ENCODE assay signal across 14 mouse cellular contexts in genomic region chr6:91619735-91620732, GRCm38 (mm10).
DNase-seq lines count a peak whose midpoint lies in the region; ATAC-seq and TF ChIP-seq lines count a peak whose summit lies in the region.
"Had no signal": no experiment of that assay in that cellular context is flagged by ENCODE, and none has a peak within 500 bp of the region (broad histone marks: within the 10 kb centered on the region; RNA-seq: fewer than 3 reads in every experiment).

No protein-coding gene starts in this region.

- no peak overlapping the region for H3K9ac ChIP-seq in heart, embryonic 11.5 days (ENCODE audit: low read depth, low read length)
- H3K9ac ChIP-seq in limb, embryonic 14.5 days (ENCODE audit: low read depth, low read length, severe bottlenecking) = no peak overlapping the region
- no peak overlapping the region for H3K9ac ChIP-seq in intestine, postnatal 0 days (ENCODE audit: low read depth, low read length)
- H3K9ac ChIP-seq: lung, embryonic 14.5 days; midbrain, embryonic 12.5 days had no signal

- DNase-seq in heart, embryonic 10.5 days (ENCODE audit: low spot score) = no peak
- DNase-seq in Muller cell, postnatal 12 days (ENCODE audit: inconsistent ontology term) = peak; percentile 78
- peak; percentile 84 for DNase-seq in gastrocnemius, postnatal 25 days
- peak; percentile 34 for DNase-seq in limb, embryonic 14.5 days (ENCODE audit: low spot score)
- no peak for DNase-seq in kidney, postnatal 14 days
- DNase-seq: adrenal gland, postnatal 14 days; embryo, embryonic 11 days; lung, embryonic 14.5 days; right cerebral cortex, adult 18-20 months had no signal

- no peak for TF ChIP-seq CTCF in intestine, postnatal 0 days (IDR thresholded peaks at IDR 0.05; ENCODE audit: low read depth)

- no peaks in the 10 kb centered on the region for H3K27me3 ChIP-seq in heart, embryonic 10.5 days (ENCODE audit: insufficient read depth, poor library complexity, severe bottlenecking)
- no peaks in the 10 kb centered on the region for H3K27me3 ChIP-seq in heart, embryonic 11.5 days (ENCODE audit: control insufficient read depth, insufficient read depth, low read length)
- H3K27me3 ChIP-seq in limb, embryonic 14.5 days (ENCODE audit: control insufficient read depth, insufficient read depth, low read length) = no peaks in the 10 kb centered on the region
- no peaks in the 10 kb centered on the region for H3K27me3 ChIP-seq in intestine, postnatal 0 days (replicated peaks; ENCODE audit: control insufficient read depth, insufficient read depth, low read length)
- H3K27me3 ChIP-seq: midbrain, embryonic 12.5 days; Patski had no signal

- no peak for ATAC-seq in heart, embryonic 11.5 days (replicated peaks; ENCODE audit: insufficient number of reproducible peaks, low FRiP score, low TSS enrichment)
- ATAC-seq in limb, embryonic 14.5 days (ENCODE audit: low FRiP score, low read depth) = peak; percentile 57; the same call in 1 of the 2 replicates
- ATAC-seq in CD4-positive, CD25-positive, alpha-beta regulatory T cell, adult 4 months = no peak
- no peak for ATAC-seq in intestine, postnatal 0 days
- ATAC-seq: Patski had no signal

- no peak for TF ChIP-seq POLR2A in limb, embryonic 14.5 days (IDR thresholded peaks at IDR 0.05; ENCODE audit: borderline replicate concordance, extremely low read depth, insufficient read depth, insufficient read length)

- no peak overlapping the region for H3K4me2 ChIP-seq in heart, embryonic 11.5 days
- H3K4me2 ChIP-seq in limb, embryonic 14.5 days (replicated peaks; ENCODE audit: low read depth, low read length, severe bottlenecking) = no peak overlapping the region
- H3K4me2 ChIP-seq in intestine, postnatal 0 days (replicated peaks; ENCODE audit: low read depth) = no peak overlapping the region
- H3K4me2 ChIP-seq: lung, embryonic 14.5 days; midbrain, embryonic 12.5 days had no signal

- no peaks in the 10 kb centered on the region for H3K36me3 ChIP-seq in heart, embryonic 10.5 days
- no peaks in the 10 kb centered on the region for H3K36me3 ChIP-seq in heart, embryonic 11.5 days (ENCODE audit: control insufficient read depth, insufficient read depth, low read length)
- no peaks in the 10 kb centered on the region for H3K36me3 ChIP-seq in limb, embryonic 14.5 days (ENCODE audit: control insufficient read depth, insufficient read depth, low read length)
- H3K36me3 ChIP-seq in intestine, postnatal 0 days (ENCODE audit: control insufficient read depth, insufficient read depth) = no peaks in the 10 kb centered on the region
- H3K36me3 ChIP-seq: midbrain, embryonic 12.5 days had no signal

- no peak overlapping the region for H3K4me3 ChIP-seq in heart, embryonic 10.5 days
- no peak overlapping the region for H3K4me3 ChIP-seq in heart, embryonic 11.5 days (ENCODE audit: low read depth, low read length)
- no peak overlapping the region for H3K4me3 ChIP-seq in limb, embryonic 14.5 days (replicated peaks; ENCODE audit: low read length)
- H3K4me3 ChIP-seq in intestine, postnatal 0 days (ENCODE audit: low read depth, low read length) = no peak overlapping the region
- H3K4me3 ChIP-seq: midbrain, embryonic 12.5 days had no signal

- peak overlapping the region; percentile 44; the same call in 1 of the 2 replicates for H3K27ac ChIP-seq in heart, embryonic 10.5 days
- H3K27ac ChIP-seq in heart, embryonic 11.5 days (ENCODE audit: low read depth, low read length) = no peak overlapping the region
- H3K27ac ChIP-seq in limb, embryonic 14.5 days (replicated peaks; ENCODE audit: low read depth, low read length) = no peak overlapping the region
- H3K27ac ChIP-seq in intestine, postnatal 0 days (ENCODE audit: low read depth, low read length) = no peak overlapping the region
- H3K27ac ChIP-seq: midbrain, embryonic 12.5 days had no signal

- 57% methylated on average over 13 of the region's 13 CpGs for WGBS in heart, embryonic 10.5 days
- WGBS in heart, embryonic 11.5 days (ENCODE audit: insufficient replicate concordance) = 52% methylated on average over 13 of the region's 13 CpGs
- 76% methylated on average over 13 of the region's 13 CpGs for WGBS in limb, embryonic 14.5 days
- WGBS in intestine, postnatal 0 days = 75% methylated on average over 13 of the region's 13 CpGs

- H3K4me1 ChIP-seq in heart, embryonic 10.5 days = peaks cover 42% of the 10 kb centered on the region
- H3K4me1 ChIP-seq in heart, embryonic 11.5 days (ENCODE audit: control insufficient read depth, insufficient read depth, low read length) = peaks cover 17% of the 10 kb centered on the region
- peaks cover 10% of the 10 kb centered on the region for H3K4me1 ChIP-seq in limb, embryonic 14.5 days (ENCODE audit: control insufficient read depth, insufficient read depth, low read length)
- H3K4me1 ChIP-seq in intestine, postnatal 0 days (replicated peaks; ENCODE audit: control insufficient read depth, insufficient read depth, low read length) = peaks cover 6% of the 10 kb centered on the region; the same call in 1 of the 2 replicates

- no peaks in the 10 kb centered on the region for H3K9me3 ChIP-seq in heart, embryonic 10.5 days
- H3K9me3 ChIP-seq in heart, embryonic 11.5 days (replicated peaks; ENCODE audit: control insufficient read depth, low read length) = no peaks in the 10 kb centered on the region
- no peaks in the 10 kb centered on the region for H3K9me3 ChIP-seq in limb, embryonic 14.5 days (ENCODE audit: control insufficient read depth, low read length)
- H3K9me3 ChIP-seq in intestine, postnatal 0 days (ENCODE audit: control insufficient read depth) = no peaks in the 10 kb centered on the region
- H3K9me3 ChIP-seq: midbrain, embryonic 12.5 days had no signal

Comparison
In these comparisons a context has a peak if more than half of its experiments do, and no peak if none do; other contexts are left out.
1. DNase-seq: peak in Muller cell, postnatal 12 days (single experiment), gastrocnemius, postnatal 25 days (single experiment) and limb, embryonic 14.5 days (single experiment); none in heart, embryonic 10.5 days (single experiment) and kidney, postnatal 14 days (single experiment).